Mouse (Mus musculus) brain, adult 2 months (tissue): ENCODE measurements around the gene Alg12.

Source experiments
- DNase-seq: peaks from one replicate; pipeline ENCODE4 v3.0.0; 2011; ENCODE audit warnings: low read depth, low spot score

The Alg12 gene

GRCm38 (mm10) chr15:88854969-88855830 lies 36.1 kb upstream of the Alg12 start:
- DNase-seq: no peak

- peak; percentile 72 for DNase-seq
These were observed 35.2 kb upstream of the Alg12 start for GRCm38 (mm10) chr15:88854119-88854968.

- no peak for DNase-seq
These were observed 34.0 kb upstream of the Alg12 start for GRCm38 (mm10) chr15:88853106-88853505.

GRCm38 (mm10) chr15:88851507-88852149 lies 32.5 kb upstream of the Alg12 start:
- DNase-seq: no peak

- DNase-seq: no peak
These were observed 32.0 kb upstream of the Alg12 start for GRCm38 (mm10) chr15:88851076-88851475.

GRCm38 (mm10) chr15:88850146-88850826 lies 31.2 kb upstream of the Alg12 start:
- peak; percentile 95 for DNase-seq

GRCm38 (mm10) chr15:88849621-88850020 lies 30.5 kb upstream of the Alg12 start:
- no peak for DNase-seq

- no peak for DNase-seq
These were observed 29.5 kb upstream of the Alg12 start for GRCm38 (mm10) chr15:88848661-88849060.

GRCm38 (mm10) chr15:88844966-88845365 lies 25.8 kb upstream of the Alg12 start:
- no peak for DNase-seq

- peak; percentile 93 for DNase-seq
These were observed 24.5 kb upstream of the Alg12 start for GRCm38 (mm10) chr15:88843486-88844097.

- DNase-seq: no peak
These were observed 23.2 kb upstream of the Alg12 start for GRCm38 (mm10) chr15:88842300-88842673.

- DNase-seq: peak; percentile 88
These were observed 22.6 kb upstream of the Alg12 start for GRCm38 (mm10) chr15:88841580-88842299.

GRCm38 (mm10) chr15:88841160-88841559 lies 22.0 kb upstream of the Alg12 start:
- peak; percentile 43 for DNase-seq

GRCm38 (mm10) chr15:88840126-88840525 lies 21.0 kb upstream of the Alg12 start:
- DNase-seq: peak; percentile 93

GRCm38 (mm10) chr15:88839271-88839670 lies 20.2 kb upstream of the Alg12 start:
- peak; percentile 96 for DNase-seq

GRCm38 (mm10) chr15:88837977-88838376 lies 18.9 kb upstream of the Alg12 start:
- DNase-seq: no peak

- peak; percentile 83 for DNase-seq
These were observed 18.2 kb upstream of the Alg12 start for GRCm38 (mm10) chr15:88837199-88837932.

- no peak for DNase-seq
These were observed 17.5 kb upstream of the Alg12 start for GRCm38 (mm10) chr15:88836571-88836970.

- no peak for DNase-seq
These were observed 16.9 kb upstream of the Alg12 start for GRCm38 (mm10) chr15:88836031-88836430.

- no peak for DNase-seq
These were observed 13.4 kb upstream of the Alg12 start for GRCm38 (mm10) chr15:88832536-88832935.
